Mouse (Mus musculus) ES-E14 (cell line): ENCODE measurements at regions not wholly inside any gene's neighbourhood (a gene's known extent, or its start where the extent isn't known, plus 50 kb on each side); places are given as distances from the start of the nearest gene placed in this dataset.

ENCODE experiments used
- DNase-seq: peaks from one replicate; pipeline ENCODE4 v3.0.0-alpha.2; 2013; ENCODE audit warnings: low read depth, low spot score
- H3K27ac ChIP-seq: 2 replicates; pipeline ENCODE4 v1.5.1; 2012; ENCODE audit warnings: low read depth, mild to moderate bottlenecking, low read length, moderate library complexity, mixed read lengths; ENCODE audit not compliant: poor library complexity, insufficient read depth, severe bottlenecking
- H3K36me3 ChIP-seq: 2 replicates; pipeline ENCODE4 v1.6.1; 2012; ENCODE audit warnings: mild to moderate bottlenecking, low read length, moderate library complexity, mixed read lengths; ENCODE audit not compliant: control insufficient read depth, poor library complexity, insufficient read depth, severe bottlenecking
- H3K4me1 ChIP-seq, 2 experiments: fragments of 150-350 bp in 1 of 2; sonication (generic) in 1 of 2; 2 replicates each; pipeline ENCODE4 v1.6.1; 2012; ENCODE audit warnings: low read length in 2 of 2, mild to moderate bottlenecking in 1 of 2, mixed read lengths in 1 of 2; ENCODE audit not compliant: control insufficient read depth in 2 of 2, insufficient read depth in 2 of 2, poor library complexity in 1 of 2
- H3K4me3 ChIP-seq, 2 experiments: fragments of 150-350 bp in 1 of 2; sonication (generic) in 1 of 2; 2 replicates each; pipeline ENCODE4 v1.5.1; 2012; ENCODE audit warnings: low read length in 2 of 2, low read depth in 1 of 2, mild to moderate bottlenecking in 1 of 2, mixed read lengths in 1 of 2; ENCODE audit not compliant: insufficient read depth in 1 of 2, poor library complexity in 1 of 2, severe bottlenecking in 1 of 2
- H3K9ac ChIP-seq: 2 replicates; pipeline ENCODE4 v1.6.1; 2012; ENCODE audit warnings: low read depth, mild to moderate bottlenecking, low read length, mixed read lengths; ENCODE audit not compliant: poor library complexity, insufficient read depth, severe bottlenecking
- H3K9me3 ChIP-seq: fragments of 150-350 bp; sonication (generic); 2 replicates; pipeline ENCODE4 v1.6.1; 2012; ENCODE audit warnings: low read depth, mild to moderate bottlenecking, low read length; ENCODE audit not compliant: control insufficient read depth, insufficient read depth
- CHD2 ChIP-seq: IDR thresholded peaks from 2 replicates; pipeline ENCODE4 v1.6.1; 2014; ENCODE audit warnings: mild to moderate bottlenecking, low read depth, low read length, inconsistent platforms
- HCFC1 ChIP-seq: IDR thresholded peaks from 2 replicates; pipeline ENCODE4 v1.6.1; 2012; ENCODE audit warnings: low read length, inconsistent platforms, borderline replicate concordance; ENCODE audit not compliant: insufficient read depth
- MAFK ChIP-seq: IDR thresholded peaks from 2 replicates; pipeline ENCODE4 v1.6.1; 2014; ENCODE audit warnings: mild to moderate bottlenecking, low read depth, low read length, inconsistent platforms; ENCODE audit not compliant: insufficient read depth
- ZC3H11A ChIP-seq: IDR thresholded peaks from 2 replicates; pipeline ENCODE4 v1.6.1; 2012; ENCODE audit warnings: low read depth, mild to moderate bottlenecking, inconsistent platforms, low read length, borderline replicate concordance
- ZNF384 ChIP-seq: IDR thresholded peaks from 2 replicates; pipeline ENCODE4 v1.6.1; 2012; ENCODE audit warnings: low read depth, low read length, inconsistent platforms
- in situ Hi-C, 2 experiments: fragments of 600-800 bp; cut with MboI; formaldehyde crosslinking; loops; one replicate each; pipeline ENCODE4 v1.15.1; 2025; ENCODE audit warnings: low sequenced_read_pairs in 2 of 2, inconsistent platforms in 1 of 2; ENCODE audit not compliant: unreplicated experiment in 2 of 2

DNA sequence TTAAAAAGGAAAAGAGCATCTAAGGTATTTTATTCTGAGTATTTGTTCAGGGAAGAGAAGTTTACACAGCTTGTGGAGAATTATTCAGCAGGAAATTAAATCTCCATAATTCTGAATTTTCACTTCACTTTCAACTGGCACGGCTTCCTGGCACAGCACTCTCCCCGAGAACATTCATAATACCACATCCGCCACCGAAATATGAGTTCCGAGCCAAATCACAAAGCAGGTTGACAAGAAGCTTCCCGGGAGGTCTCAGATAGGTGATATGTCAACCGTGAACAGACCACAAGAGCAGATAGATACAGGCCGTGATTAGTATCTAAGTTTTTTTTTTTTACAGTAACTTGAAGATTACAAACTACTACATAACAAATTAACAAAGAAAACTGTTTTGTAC lies 473.9 kb downstream of the Synb start:
- no peaks in the 10 kb centered on the region for H3K4me1 ChIP-seq
- no peaks in the 10 kb centered on the region for H3K9me3 ChIP-seq
- H3K4me3 ChIP-seq = no peak overlapping the region
- no peak for TF ChIP-seq ZC3H11A
- TF ChIP-seq ZNF384 = no peak
- TF ChIP-seq MAFK = no peak
- in situ Hi-C loops = no loop called here
- H3K9ac ChIP-seq = no peak overlapping the region
- no peaks in the 10 kb centered on the region for H3K36me3 ChIP-seq
- no peak overlapping the region for H3K27ac ChIP-seq
- DNase-seq = no peak

DNA sequence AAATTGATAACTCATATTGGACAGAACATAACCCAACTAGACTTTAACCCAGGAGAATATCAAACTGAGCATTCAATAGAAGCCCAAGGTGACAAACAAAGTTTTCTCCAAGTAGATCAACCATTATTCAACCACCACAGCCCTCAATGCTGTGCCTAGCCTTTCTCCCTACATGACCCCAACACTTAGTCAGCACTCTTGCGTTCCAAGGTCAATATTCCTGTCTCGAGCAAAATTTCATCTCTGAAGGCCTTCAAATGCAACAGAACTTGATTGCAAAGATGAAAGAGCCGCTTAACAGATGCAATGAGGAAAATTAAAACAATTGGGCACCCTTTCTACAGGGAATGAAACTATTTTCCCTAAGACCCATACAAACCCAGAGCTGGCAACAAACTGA lies 485.1 kb downstream of the Synb start:
- no peaks in the 10 kb centered on the region for H3K4me1 ChIP-seq
- H3K9ac ChIP-seq = no peak overlapping the region
- no peaks in the 10 kb centered on the region for H3K9me3 ChIP-seq
- H3K36me3 ChIP-seq = no peaks in the 10 kb centered on the region
- no peak overlapping the region for H3K27ac ChIP-seq
- no peak for DNase-seq
- in situ Hi-C loops = no loop called here
- H3K4me3 ChIP-seq = no peak overlapping the region
- TF ChIP-seq ZNF384 (no peak), MAFK (no peak), ZC3H11A (no peak), CHD2 (no peak), HCFC1 (no peak)

DNA sequence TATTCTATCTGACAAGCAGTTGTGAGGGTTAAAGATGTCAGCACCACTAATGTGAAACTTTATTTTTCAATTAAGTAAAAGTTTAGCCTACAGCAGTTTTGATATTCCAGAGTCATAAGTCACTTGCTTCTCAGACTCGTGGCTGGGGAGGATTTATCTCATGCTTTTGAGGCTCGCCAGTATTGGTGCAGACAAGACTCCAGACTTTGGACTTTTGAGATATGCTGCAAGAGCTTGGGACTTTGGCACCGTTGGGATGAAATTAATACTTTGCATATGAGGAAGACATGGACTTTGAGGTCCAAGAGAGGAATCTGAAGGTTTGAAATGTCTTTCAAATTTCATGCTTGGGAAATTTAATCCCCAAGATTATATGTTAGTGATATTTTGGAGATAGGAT lies 486.2 kb downstream of the Synb start:
- Histone ChIP-seq H3K4me1 (no peaks in the 10 kb centered on the region), H3K27ac (no peak overlapping the region), H3K9ac (no peak overlapping the region), H3K36me3 (no peaks in the 10 kb centered on the region), H3K4me3 (no peak overlapping the region), H3K9me3 (no peaks in the 10 kb centered on the region)
- no peak for DNase-seq
- in situ Hi-C loops = no loop called here
- TF ChIP-seq CHD2 = no peak
- no peak for TF ChIP-seq MAFK
- no peak for TF ChIP-seq HCFC1
- no peak for TF ChIP-seq ZNF384
- TF ChIP-seq ZC3H11A = no peak

- H3K4me1 ChIP-seq = no peaks in the 10 kb centered on the region
- TF ChIP-seq HCFC1 (no peak), ZC3H11A (no peak), MAFK (no peak), ZNF384 (no peak), CHD2 (no peak)
- H3K9ac ChIP-seq = no peak overlapping the region
- no peak overlapping the region for H3K27ac ChIP-seq
- no peaks in the 10 kb centered on the region for H3K9me3 ChIP-seq
- no peak for DNase-seq
- H3K4me3 ChIP-seq = no peak overlapping the region
- in situ Hi-C loops = no loop called here
- no peaks in the 10 kb centered on the region for H3K36me3 ChIP-seq
Measured at GRCm38 (mm10) chr14:68806646-68807045, 487.5 kb downstream of the Synb start.

DNA sequence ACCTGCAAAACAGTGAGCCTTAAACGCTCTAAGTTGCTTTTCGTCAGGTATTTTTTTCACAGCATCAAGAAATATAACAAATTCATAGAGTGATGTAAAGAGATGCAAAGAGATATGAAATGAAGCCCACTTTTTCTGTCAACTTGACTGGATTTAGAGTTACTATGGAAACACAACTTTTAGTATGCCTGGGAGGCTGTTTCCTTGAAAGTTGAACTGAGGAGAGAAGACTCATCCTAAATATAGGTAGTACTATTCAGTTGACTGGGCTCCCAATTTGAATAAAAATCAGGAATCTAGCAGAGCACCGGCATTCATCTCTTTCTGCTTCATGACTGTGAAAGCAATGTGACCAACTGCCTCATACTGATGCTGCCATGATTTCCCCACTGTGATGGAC lies 509.7 kb downstream of the Synb start:
- Histone ChIP-seq H3K4me1 (no peaks in the 10 kb centered on the region), H3K27ac (no peak overlapping the region), H3K9me3 (no peaks in the 10 kb centered on the region), H3K9ac (no peak overlapping the region), H3K36me3 (no peaks in the 10 kb centered on the region), H3K4me3 (no peak overlapping the region)
- DNase-seq = no peak
- in situ Hi-C loops = no loop called here
- no peak for TF ChIP-seq CHD2
- no peak for TF ChIP-seq MAFK
- no peak for TF ChIP-seq ZC3H11A
- TF ChIP-seq ZNF384 = no peak
- no peak for TF ChIP-seq HCFC1
